ENCODE assay signal across 10 mouse cellular contexts in genomic region chr8:123988605-123989038, GRCm38 (mm10). TPM values are rescaled to one million over a fixed set of nuclear protein-coding genes. Genes with fewer than 3 reads are reported as not detected.
A peak's percentile ranks its signal among the peaks of the same experiment; 100 is the strongest.
DNase-seq lines count a peak whose midpoint lies in the region; ATAC-seq lines count a peak whose summit lies in the region.
"Had no signal": no experiment of that assay in that cellular context is flagged by ENCODE, and none has a peak within 500 bp of the region (broad histone marks: within the 10 kb centered on the region; RNA-seq: fewer than 3 reads in every experiment).

No protein-coding gene starts in this region.

- H3K27ac ChIP-seq in limb, embryonic 12.5 days: 0 out of 2 replicates have a peak overlapping the region, but pooled peaks have one; percentile 23
- no peak overlapping the region for H3K27ac ChIP-seq in limb, embryonic 10.5 days
- no peak overlapping the region for H3K27ac ChIP-seq in neural tube, embryonic 15.5 days (replicated peaks)
- H3K27ac ChIP-seq: hindbrain, embryonic 15.5 days had no signal

- H3K4me1 ChIP-seq in limb, embryonic 12.5 days (replicated peaks): 0 out of 2 replicates have a peak, but pooled peaks cover 2% of the 10 kb centered on the region
- H3K4me1 ChIP-seq in limb, embryonic 10.5 days: no peaks in the 10 kb centered on the region
- peaks cover under 1% of the 10 kb centered on the region for H3K4me1 ChIP-seq in neural tube, embryonic 15.5 days
- H3K4me1 ChIP-seq: hindbrain, embryonic 15.5 days had no signal

- no peak overlapping the region for H3K4me3 ChIP-seq in limb, embryonic 12.5 days (replicated peaks)
- H3K4me3 ChIP-seq in limb, embryonic 10.5 days: no peak overlapping the region
- no peak overlapping the region for H3K4me3 ChIP-seq in neural tube, embryonic 15.5 days (replicated peaks)
- H3K4me3 ChIP-seq: hindbrain, embryonic 15.5 days; myocyte had no signal

- peaks cover 5% of the 10 kb centered on the region for H3K36me3 ChIP-seq in limb, embryonic 12.5 days
- peaks cover 7% of the 10 kb centered on the region for H3K36me3 ChIP-seq in limb, embryonic 10.5 days
- H3K36me3 ChIP-seq in neural tube, embryonic 15.5 days: no peaks in the 10 kb centered on the region
- H3K36me3 ChIP-seq: hindbrain, embryonic 15.5 days had no signal

- H3K27me3 ChIP-seq in limb, embryonic 12.5 days: no peaks in the 10 kb centered on the region
- no peaks in the 10 kb centered on the region for H3K27me3 ChIP-seq in limb, embryonic 10.5 days (ENCODE audit: low read depth, poor library complexity, severe bottlenecking)
- no peaks in the 10 kb centered on the region for H3K27me3 ChIP-seq in neural tube, embryonic 15.5 days (replicated peaks)
- H3K27me3 ChIP-seq: hindbrain, embryonic 15.5 days had no signal

- no peaks in the 10 kb centered on the region for H3K9me3 ChIP-seq in limb, embryonic 12.5 days
- no peaks in the 10 kb centered on the region for H3K9me3 ChIP-seq in limb, embryonic 10.5 days (replicated peaks)
- no peaks in the 10 kb centered on the region for H3K9me3 ChIP-seq in neural tube, embryonic 15.5 days (replicated peaks)
- H3K9me3 ChIP-seq: hindbrain, embryonic 15.5 days had no signal

- no peak for DNase-seq in limb, embryonic 10.5 days (ENCODE audit: low spot score)
- DNase-seq in c-Kit-positive CD71-positive TER-119-negative erythroid progenitor cells, embryonic 14.5 days (ENCODE audit: low read depth): peak; percentile 90
- peak; percentile 17 for DNase-seq in induced T-regulatory cell, adult 2 months (ENCODE audit: low read depth)
- peak; percentile 55 to 80 for DNase-seq in spleen, postnatal 36 days (ENCODE audit: low spot score in 2 of 2)
- no peak for DNase-seq in cerebellum, adult 9-11 months
- no peak for DNase-seq in adrenal gland, adult 8-10 months

- H3K9ac ChIP-seq in limb, embryonic 12.5 days (replicated peaks): no peak overlapping the region
- no peak overlapping the region for H3K9ac ChIP-seq in neural tube, embryonic 15.5 days (replicated peaks)
- H3K9ac ChIP-seq: hindbrain, embryonic 15.5 days had no signal

- no peak for ATAC-seq in limb, embryonic 12.5 days (ENCODE audit: insufficient number of reproducible peaks, insufficient read depth, low FRiP score, low TSS enrichment, low read depth)
- no peak for ATAC-seq in neural tube, embryonic 15.5 days (ENCODE audit: low FRiP score)

- 74% methylated on average over 6 of the region's 6 CpGs for WGBS in limb, embryonic 12.5 days
- 74% methylated on average over 6 of the region's 6 CpGs for WGBS in limb, embryonic 10.5 days
- WGBS in neural tube, embryonic 15.5 days: 82% methylated on average over 6 of the region's 6 CpGs

- no peak overlapping the region for H3K4me2 ChIP-seq in limb, embryonic 12.5 days
- H3K4me2 ChIP-seq in neural tube, embryonic 15.5 days: no peak overlapping the region
- H3K4me2 ChIP-seq: hindbrain, embryonic 15.5 days had no signal

RNA-seq across cellular contexts. Expression of gene Abcb10, which starts 5.7 kb away (rescaled TPM):
- polyA plus RNA-seq in limb, embryonic 12.5 days (2016; fragmentation: Nextera tagmentation; extraction: Ambion mirVana): 20.2 and 21.6 TPM in 2 replicates
- polyA plus RNA-seq in limb, embryonic 10.5 days (2016; fragmentation: Nextera tagmentation; extraction: Ambion mirVana): 19.3 and 20.3 TPM in 2 replicates
- polyA plus RNA-seq in neural tube, embryonic 15.5 days (2015; fragmentation: Nextera tagmentation; extraction: Ambion mirVana): 14.0 and 16.4 TPM in 2 replicates
- total RNA-seq in adrenal gland, adult 8-10 months (2022): 10 to 100 TPM; 12.0 to 23.2 (median 16.6) TPM

RNA-seq across cellular contexts. Expression of gene Taf5l, which starts 32.6 kb away (rescaled TPM):
- polyA plus RNA-seq in limb, embryonic 12.5 days (2016; fragmentation: Nextera tagmentation; extraction: Ambion mirVana): 45.7 and 48.9 TPM in 2 replicates
- polyA plus RNA-seq in limb, embryonic 10.5 days (2016; fragmentation: Nextera tagmentation; extraction: Ambion mirVana): 49.7 and 52.8 TPM in 2 replicates
- 21.5 and 27.4 TPM in 2 replicates for polyA plus RNA-seq in neural tube, embryonic 15.5 days (2015; fragmentation: Nextera tagmentation; extraction: Ambion mirVana)
- total RNA-seq in adrenal gland, adult 8-10 months (2022): 10 to 100 TPM; 20.0 to 27.7 (median 24.9) TPM

RNA-seq across cellular contexts. Expression of gene Urb2, which starts 32.7 kb away (rescaled TPM):
- polyA plus RNA-seq in limb, embryonic 12.5 days (2016; fragmentation: Nextera tagmentation; extraction: Ambion mirVana): 5.1 and 6.4 TPM in 2 replicates
- polyA plus RNA-seq in limb, embryonic 10.5 days (2016; fragmentation: Nextera tagmentation; extraction: Ambion mirVana): 8.4 and 8.9 TPM in 2 replicates
- polyA plus RNA-seq in neural tube, embryonic 15.5 days (2015; fragmentation: Nextera tagmentation; extraction: Ambion mirVana): 3.1 and 4.6 TPM in 2 replicates
- total RNA-seq in adrenal gland, adult 8-10 months (2022): 10 to 100 TPM; 11.8 to 14.7 (median 14.2) TPM

RNA-seq across cellular contexts. Expression of gene Nup133, which starts 39.6 kb away (rescaled TPM):
- polyA plus RNA-seq in limb, embryonic 12.5 days (2016; fragmentation: Nextera tagmentation; extraction: Ambion mirVana): 50.7 and 56.4 TPM in 2 replicates
- polyA plus RNA-seq in limb, embryonic 10.5 days (2016; fragmentation: Nextera tagmentation; extraction: Ambion mirVana): 60.4 and 61.9 TPM in 2 replicates
- 16.8 and 24.1 TPM in 2 replicates for polyA plus RNA-seq in neural tube, embryonic 15.5 days (2015; fragmentation: Nextera tagmentation; extraction: Ambion mirVana)
- 10 to 100 TPM; 22.9 to 27.7 (median 23.7) TPM for total RNA-seq in adrenal gland, adult 8-10 months (2022)

Comparison
In these comparisons a context has a peak if more than half of its experiments do, and no peak if none do; other contexts are left out.
1. DNase-seq: peak in c-Kit-positive CD71-positive TER-119-negative erythroid progenitor cells, embryonic 14.5 days (single experiment), induced T-regulatory cell, adult 2 months (single experiment) and spleen, postnatal 36 days (2 of 2); none in limb, embryonic 10.5 days (single experiment), cerebellum, adult 9-11 months (single experiment) and adrenal gland, adult 8-10 months (single experiment).